Mouse (Mus musculus) heart, postnatal 0 days (tissue): ENCODE data around the gene Col5a1. TPM values are rescaled to one million over a fixed set of nuclear protein-coding genes. Genes with fewer than 3 reads are reported as not detected.

Source experiments
- ATAC-seq: fragments of 200-750 bp; cut with Nextera tagmentation; 2 replicates; pipeline ENCODE4 v1.8.0; 2017; ENCODE audit warnings: low read depth, moderate number of reproducible peaks, moderate library complexity; ENCODE audit not compliant: insufficient read depth
- DNase-seq: peaks from one replicate; pipeline ENCODE4 v3.0.0-alpha.2; 2016; ENCODE audit warnings: low spot score
- H3K27ac ChIP-seq: fragments of 300-500 bp; sonication (generic); 2 replicates; pipeline ENCODE4 v1.5.1; 2014; ENCODE audit warnings: low read depth, mild to moderate bottlenecking
- H3K27me3 ChIP-seq: fragments of 300-500 bp; sonication (generic); 2 replicates; pipeline ENCODE4 v1.6.1; 2014; ENCODE audit warnings: low read length, mixed read lengths; ENCODE audit not compliant: control insufficient read depth, insufficient read depth
- H3K36me3 ChIP-seq: fragments of 300-500 bp; sonication (generic); replicated peaks from 2 replicates; pipeline ENCODE4 v1.6.1; 2014; ENCODE audit warnings: low read length, mixed read lengths; ENCODE audit not compliant: control insufficient read depth, insufficient read depth
- H3K4me1 ChIP-seq: fragments of 300-500 bp; sonication (generic); 2 replicates; pipeline ENCODE4 v1.6.1; 2014; ENCODE audit warnings: antibody characterized with exemption; ENCODE audit not compliant: control insufficient read depth, insufficient read depth
- H3K4me2 ChIP-seq: fragments of 300-500 bp; sonication (generic); 2 replicates; pipeline ENCODE4 v1.6.1; 2014; ENCODE audit warnings: low read depth, mild to moderate bottlenecking, low read length, moderate library complexity
- H3K4me3 ChIP-seq: fragments of 300-500 bp; sonication (generic); 2 replicates; pipeline ENCODE4 v1.5.1; 2014; ENCODE audit warnings: low read depth, low read length
- H3K9ac ChIP-seq: fragments of 300-500 bp; sonication (generic); replicated peaks from 2 replicates; pipeline ENCODE4 v1.6.1; 2014; ENCODE audit warnings: low read depth, low read length, mixed read lengths
- H3K9me3 ChIP-seq: fragments of 300-500 bp; sonication (generic); replicated peaks from 2 replicates; pipeline ENCODE4 v1.6.1; 2016; ENCODE audit warnings: low read length; ENCODE audit not compliant: control insufficient read depth
- CTCF ChIP-seq: IDR thresholded peaks from 2 replicates; pipeline ENCODE4 v1.5.1; 2016; ENCODE audit warnings: antibody characterized with exemption, control low read depth, low read depth
- EP300 ChIP-seq: IDR thresholded peaks from 2 replicates; pipeline ENCODE4 v1.6.1; 2016; ENCODE audit warnings: antibody characterized with exemption, low read depth
- WGBS: fragments of 180-500 bp; shearing (Covaris S2); extraction: QIAGEN DNeasy Blood & Tissue Kit; methylation state at CpG from one replicate; pipeline ENCODE4 v1.1.7; 2014; 5-methylcytosine and 5-hydroxymethylcytosine counted together
- polyA plus RNA-seq: library from polyadenylated mRNA; unstranded; fragments of >200 nt; fragmentation: Nextera tagmentation; extraction: Ambion mirVana; gene quantifications from 2 replicates; pipeline ENCODE4 v1.2.1, GENCODE M21; 2015
- total RNA-seq: library from RNA; depleted of rRNA; stranded (reverse); fragments of >200 nt; gene quantifications from 2 replicates; pipeline ENCODE4 v1.2.3, GENCODE M21; 2014; ENCODE audit warnings: low replicate concordance

Gene Col5a1
- total and polyA plus RNA-seq, 2 experiments from 2014 or later = 41.9 to 129 TPM

DNA sequence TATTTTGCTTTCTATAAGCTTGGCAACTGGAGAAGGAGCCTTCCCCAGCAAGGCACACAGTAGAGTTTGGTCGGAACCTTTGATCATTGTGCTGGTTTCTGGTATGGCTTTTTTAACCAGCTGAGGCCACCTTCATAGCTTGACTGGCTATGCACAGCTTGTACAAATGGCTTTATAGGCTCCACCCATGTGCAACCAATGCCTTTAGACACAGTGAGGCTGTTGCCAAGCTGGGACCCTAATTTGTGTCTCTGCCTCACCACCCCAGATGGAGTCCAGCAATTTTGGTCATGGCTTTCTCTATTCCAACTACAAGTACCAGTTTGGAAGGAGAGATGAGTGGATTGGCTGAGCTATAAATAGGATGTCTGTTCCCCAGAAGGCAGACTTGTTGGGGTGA lies 15.6 kb upstream of the Col5a1 start:
- Histone ChIP-seq H3K4me2 (no peak overlapping the region), H3K36me3 (no peaks in the 10 kb centered on the region), H3K9me3 (no peaks in the 10 kb centered on the region), H3K27ac (no peak overlapping the region), H3K27me3 (no peaks in the 10 kb centered on the region; the same call in 1 of the 2 replicates), H3K9ac (no peak overlapping the region), H3K4me3 (no peak overlapping the region), H3K4me1 (peaks cover 11% of the 10 kb centered on the region)
- no peak for DNase-seq
- ATAC-seq = no peak
- 90% methylated on average over 1 of the region's 1 CpGs for WGBS
- TF ChIP-seq EP300 (no peak), CTCF (no peak)

DNA sequence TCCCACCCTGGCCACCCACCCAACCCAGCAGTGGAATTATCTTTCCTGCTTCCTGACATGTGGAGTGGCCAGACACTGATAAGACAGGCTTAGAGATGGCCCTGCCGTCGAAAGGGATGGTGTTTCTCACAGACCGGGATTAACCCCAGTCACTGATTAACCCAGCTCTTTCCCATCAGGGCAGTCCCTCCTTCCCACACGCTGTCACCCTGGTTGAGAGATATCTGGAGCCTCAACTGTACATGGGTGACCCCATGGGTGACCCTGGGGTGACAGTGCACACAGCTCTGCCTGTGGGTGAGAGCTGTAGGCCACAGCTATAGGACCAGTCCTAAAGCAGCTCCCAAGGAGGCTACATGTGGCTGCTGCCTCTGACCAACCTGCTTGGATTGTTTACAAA lies 15.2 kb upstream of the Col5a1 start:
- 20% methylated on average over 4 of the region's 4 CpGs for WGBS
- H3K4me1 ChIP-seq = peaks cover 11% of the 10 kb centered on the region

GRCm38 (mm10) chr2:27872276-27872675 lies 13.9 kb upstream of the Col5a1 start:
- H3K9me3 ChIP-seq = no peaks in the 10 kb centered on the region
- H3K36me3 ChIP-seq = no peaks in the 10 kb centered on the region
- no peak for ATAC-seq
- H3K4me1 ChIP-seq = peaks cover 11% of the 10 kb centered on the region
- no peak overlapping the region for H3K27ac ChIP-seq
- DNase-seq = no peak
- no peak overlapping the region for H3K4me3 ChIP-seq
- 47% methylated on average over 3 of the region's 3 CpGs for whole genome bisulfite sequencing
- no peaks in the 10 kb centered on the region; the same call in 1 of the 2 replicates for H3K27me3 ChIP-seq
- H3K9ac ChIP-seq = no peak overlapping the region
- TF ChIP-seq EP300 = no peak
- no peak for TF ChIP-seq CTCF
- H3K4me2 ChIP-seq = no peak overlapping the region

More for the DNA sequence above, 15.2 kb upstream of the Col5a1 start:
- TF ChIP-seq CTCF = no peak
- no peak for TF ChIP-seq EP300
- Histone ChIP-seq H3K27me3 (no peaks in the 10 kb centered on the region; the same call in 1 of the 2 replicates), H3K36me3 (no peaks in the 10 kb centered on the region), H3K4me3 (no peak overlapping the region), H3K9ac (no peak overlapping the region), H3K4me2 (no peak overlapping the region), H3K9me3 (no peaks in the 10 kb centered on the region), H3K27ac (no peak overlapping the region)
- DNase-seq (no peak), ATAC-seq (no peak)

GRCm38 (mm10) chr2:27873030-27873429 lies 13.2 kb upstream of the Col5a1 start:
- H3K27ac ChIP-seq = no peak overlapping the region
- no peak overlapping the region for H3K4me3 ChIP-seq
- no peak for DNase-seq
- no peak for TF ChIP-seq EP300
- TF ChIP-seq CTCF = no peak
- no peaks in the 10 kb centered on the region for H3K36me3 ChIP-seq
- 75% methylated on average over 5 of the region's 5 CpGs for WGBS
- no peak overlapping the region for H3K9ac ChIP-seq
- peaks cover 11% of the 10 kb centered on the region for H3K4me1 ChIP-seq
- H3K9me3 ChIP-seq = no peaks in the 10 kb centered on the region
- no peak overlapping the region for H3K4me2 ChIP-seq
- no peaks in the 10 kb centered on the region; the same call in 1 of the 2 replicates for H3K27me3 ChIP-seq
- ATAC-seq = no peak

DNA sequence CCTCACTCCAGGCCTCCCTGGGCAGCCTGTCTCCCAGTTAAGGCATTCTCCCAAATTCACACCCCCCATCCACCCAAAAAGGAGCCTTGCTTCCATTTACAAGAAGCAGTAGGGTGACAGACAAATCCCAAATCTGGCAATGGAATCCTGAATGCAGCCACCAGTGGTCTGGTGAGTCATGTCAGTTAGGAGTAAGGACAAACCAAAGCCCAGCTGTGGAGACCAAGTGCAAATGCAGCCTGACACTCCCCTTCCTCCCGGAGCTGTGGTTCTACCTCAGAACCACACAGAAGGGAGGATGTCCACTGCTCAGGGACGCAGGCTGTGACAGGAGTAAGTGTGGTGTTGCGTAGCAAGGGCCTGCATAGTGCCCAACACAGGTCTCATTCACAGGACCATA lies 11.6 kb upstream of the Col5a1 start:
- no peaks in the 10 kb centered on the region for H3K36me3 ChIP-seq
- no peak overlapping the region for H3K4me2 ChIP-seq
- H3K9ac ChIP-seq = no peak overlapping the region
- no peak for TF ChIP-seq EP300
- no peak for TF ChIP-seq CTCF
- DNase-seq (no peak), ATAC-seq (no peak)
- H3K4me3 ChIP-seq = no peak overlapping the region
- 76% methylated on average over 3 of the region's 3 CpGs for WGBS
- no peaks in the 10 kb centered on the region; the same call in 1 of the 2 replicates for H3K27me3 ChIP-seq
- peaks cover 11% of the 10 kb centered on the region for H3K4me1 ChIP-seq
- no peaks in the 10 kb centered on the region for H3K9me3 ChIP-seq
- no peak overlapping the region for H3K27ac ChIP-seq

DNA sequence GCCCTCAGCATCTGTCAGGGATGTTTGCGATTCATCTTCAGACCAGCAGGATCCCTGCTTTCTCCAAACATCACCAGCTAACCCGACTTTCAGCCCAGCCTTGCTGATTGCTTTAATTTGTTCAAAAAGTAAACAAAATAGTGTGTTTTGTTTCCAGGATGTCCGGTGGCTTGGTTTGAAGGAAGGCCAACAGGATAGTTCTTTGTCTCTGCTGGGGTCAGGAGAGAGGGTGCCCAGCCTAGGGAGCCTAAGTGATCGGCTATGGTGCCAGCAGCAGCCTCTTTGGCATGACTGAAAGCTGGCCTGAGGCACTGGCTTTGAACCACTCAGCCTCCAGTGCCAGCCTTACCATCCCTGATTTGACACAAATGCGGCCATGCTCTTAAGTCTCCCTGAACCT lies 11.0 kb upstream of the Col5a1 start:
- H3K4me1 ChIP-seq = peaks cover 13% of the 10 kb centered on the region
- WGBS = 63% methylated on average over 5 of the region's 5 CpGs
- H3K36me3 ChIP-seq = no peaks in the 10 kb centered on the region
- H3K4me3 ChIP-seq = no peak overlapping the region
- H3K9me3 ChIP-seq = no peaks in the 10 kb centered on the region
- ATAC-seq (no peak), DNase-seq (no peak)
- TF ChIP-seq CTCF (no peak), EP300 (no peak)
- H3K27me3 ChIP-seq = no peaks in the 10 kb centered on the region; the same call in 1 of the 2 replicates
- H3K4me2 ChIP-seq = no peak overlapping the region
- no peak overlapping the region for H3K27ac ChIP-seq
- H3K9ac ChIP-seq = no peak overlapping the region
